Mouse (Mus musculus) MEL (cell line): Measurements from ENCODE around the gene Atpaf2. TPM values are rescaled to one million over a fixed set of nuclear protein-coding genes. Genes with fewer than 3 reads are reported as not detected.

Experiments used
- DNase-seq: peaks from one replicate; pipeline ENCODE4 v3.0.0; 2011; ENCODE audit warnings: low read depth, low spot score
- H3K27ac ChIP-seq: 2 replicates; pipeline ENCODE4 v1.5.1; 2012; ENCODE audit warnings: low read depth, mild to moderate bottlenecking, control low read depth, low read length, moderate library complexity; ENCODE audit not compliant: control insufficient read depth
- H3K27me3 ChIP-seq, 2 experiments: fragments of 150-350 bp in 1 of 2; sonication (generic) in 1 of 2; 2 replicates each; pipeline ENCODE4 v1.6.1; 2012; ENCODE audit warnings: low read length in 2 of 2, mild to moderate bottlenecking in 2 of 2, improper control_type of control experiment in 1 of 2, moderate library complexity in 1 of 2; ENCODE audit not compliant: insufficient read depth in 2 of 2, control insufficient read depth in 1 of 2
- H3K36me3 ChIP-seq, 2 experiments: 2 replicates each; pipeline ENCODE4 v1.6.1; 2012 to 2014; ENCODE audit warnings: low read length in 2 of 2, improper control_type of control experiment in 1 of 2, inconsistent platforms in 1 of 2, mild to moderate bottlenecking in 1 of 2; ENCODE audit not compliant: insufficient read depth in 2 of 2, control insufficient read depth in 1 of 2
- H3K4me1 ChIP-seq, 2 experiments: fragments of 150-350 bp in 1 of 2; sonication (generic) in 1 of 2; 2 replicates each; pipeline ENCODE4 v1.6.1; 2012; ENCODE audit warnings: low read length in 2 of 2, improper control_type of control experiment in 1 of 2, mild to moderate bottlenecking in 1 of 2; ENCODE audit not compliant: insufficient read depth in 2 of 2, control insufficient read depth in 1 of 2
- H3K4me3 ChIP-seq, 2 experiments: fragments of 150-350 bp in 1 of 2; sonication (generic) in 1 of 2; 2 replicates each; pipeline ENCODE4 v1.5.1; 2012; ENCODE audit warnings: low read depth in 2 of 2, low read length in 2 of 2, mild to moderate bottlenecking in 2 of 2, moderate library complexity in 2 of 2, control low read depth in 1 of 2, improper control_type of control experiment in 1 of 2; ENCODE audit not compliant: control insufficient read depth in 1 of 2, insufficient read depth in 1 of 2
- H3K79me2 ChIP-seq: 2 replicates; pipeline ENCODE4 v1.6.1; 2012; ENCODE audit warnings: mild to moderate bottlenecking, low read length, moderate library complexity; ENCODE audit not compliant: control insufficient read depth, poor library complexity, insufficient read depth
- H3K9ac ChIP-seq: 2 replicates; pipeline ENCODE4 v1.6.1; 2012; ENCODE audit warnings: low read depth, mild to moderate bottlenecking, control low read depth, low read length, moderate library complexity; ENCODE audit not compliant: control insufficient read depth, poor library complexity, severe bottlenecking
- H3K9me3 ChIP-seq: fragments of 150-350 bp; sonication (generic); replicated peaks from 2 replicates; pipeline ENCODE4 v1.6.1; 2012; ENCODE audit warnings: mild to moderate bottlenecking, low read length, improper control_type of control experiment, moderate library complexity; ENCODE audit not compliant: insufficient read depth
- CHD1 ChIP-seq: IDR thresholded peaks from 2 replicates; pipeline ENCODE4 v1.6.1; 2012; ENCODE audit warnings: low read depth, mild to moderate bottlenecking, inconsistent platforms, low read length, improper control_type of control experiment
- CHD2 ChIP-seq: IDR thresholded peaks from 2 replicates; pipeline ENCODE4 v1.6.1; 2011; ENCODE audit warnings: low read length, improper control_type of control experiment
- CTCF ChIP-seq, 3 experiments: IDR thresholded peaks in 2 of 3; conservative IDR thresholded peaks in 1 of 3; 2 replicates each; pipeline ENCODE4 v1.5.1; 2011 to 2012; ENCODE audit warnings: low read length in 3 of 3, low read depth in 2 of 3, mild to moderate bottlenecking in 2 of 3, improper control_type of control experiment in 1 of 3, inconsistent platforms in 1 of 3, mixed read lengths in 1 of 3, moderate library complexity in 1 of 3; ENCODE audit not compliant: control insufficient read depth in 1 of 3, insufficient read depth in 1 of 3, poor library complexity in 1 of 3, severe bottlenecking in 1 of 3
- E2F4 ChIP-seq: IDR thresholded peaks from 2 replicates; pipeline ENCODE4 v1.6.1; 2011; ENCODE audit warnings: low read depth, low read length, improper control_type of control experiment, borderline replicate concordance
- EP300 ChIP-seq, 2 experiments: IDR thresholded peaks; 2 replicates each; pipeline ENCODE4 v1.6.1; 2011; ENCODE audit warnings: improper control_type of control experiment in 2 of 2, low read length in 2 of 2, low read depth in 1 of 2, mild to moderate bottlenecking in 1 of 2
- ETS1 ChIP-seq: IDR thresholded peaks from 2 replicates; pipeline ENCODE4 v1.6.1; 2012; ENCODE audit warnings: low read depth, mild to moderate bottlenecking, inconsistent platforms, low read length, improper control_type of control experiment, moderate library complexity
- GABPA ChIP-seq: IDR thresholded peaks from 2 replicates; pipeline ENCODE4 v1.6.1; 2012; ENCODE audit warnings: low read depth, mild to moderate bottlenecking, inconsistent platforms, low read length, improper control_type of control experiment, moderate library complexity
- GATA1 ChIP-seq: IDR thresholded peaks from 2 replicates; pipeline ENCODE4 v1.6.1; 2011; ENCODE audit warnings: low read depth, low read length, improper control_type of control experiment
- HCFC1 ChIP-seq: IDR thresholded peaks from 2 replicates; pipeline ENCODE4 v1.6.1; 2012; ENCODE audit warnings: low read depth, mild to moderate bottlenecking, inconsistent platforms, low read length, improper control_type of control experiment, moderate library complexity
- JUND ChIP-seq: IDR thresholded peaks from 2 replicates; pipeline ENCODE4 v1.6.1; 2011; ENCODE audit warnings: low read depth, mild to moderate bottlenecking, improper control_type of control experiment, low read length
- MAFK ChIP-seq: IDR thresholded peaks from 2 replicates; pipeline ENCODE4 v1.6.1; 2011; ENCODE audit warnings: low read depth, mild to moderate bottlenecking, low read length, improper control_type of control experiment, borderline replicate concordance
- MEF2A ChIP-seq: IDR thresholded peaks from 2 replicates; pipeline ENCODE4 v1.6.1; 2014; ENCODE audit warnings: low read depth, mild to moderate bottlenecking, inconsistent platforms, low read length, improper control_type of control experiment; ENCODE audit not compliant: poor library complexity, insufficient replicate concordance, severe bottlenecking; ENCODE audit errors: extremely low read depth
- MYB ChIP-seq: IDR thresholded peaks from 2 replicates; pipeline ENCODE4 v1.6.1; 2011; ENCODE audit warnings: mild to moderate bottlenecking, low read depth, low read length, improper control_type of control experiment
- NELFE ChIP-seq: IDR thresholded peaks from 2 replicates; pipeline ENCODE4 v1.6.1; 2011; ENCODE audit warnings: low read depth, low read length, improper control_type of control experiment
- NRF1 ChIP-seq: IDR thresholded peaks from 2 replicates; pipeline ENCODE4 v1.6.1; 2014; ENCODE audit warnings: low read depth, mild to moderate bottlenecking, inconsistent platforms, low read length, improper control_type of control experiment, moderate library complexity; ENCODE audit not compliant: poor library complexity, insufficient read depth, severe bottlenecking
- POLR2A ChIP-seq, 2 experiments: IDR thresholded peaks; 2 replicates each; pipeline ENCODE4 v1.6.1; 2011 to 2012; ENCODE audit warnings: low read length in 2 of 2, mild to moderate bottlenecking in 2 of 2, control low read depth in 1 of 2, improper control_type of control experiment in 1 of 2, low read depth in 1 of 2, moderate library complexity in 1 of 2; ENCODE audit not compliant: control insufficient read depth in 1 of 2, insufficient read depth in 1 of 2, poor library complexity in 1 of 2
- RAD21 ChIP-seq: IDR thresholded peaks from 2 replicates; pipeline ENCODE4 v1.6.1; 2011; ENCODE audit warnings: mild to moderate bottlenecking, low read depth, low read length, improper control_type of control experiment
- RCOR1 ChIP-seq: IDR thresholded peaks from 2 replicates; pipeline ENCODE4 v1.6.1; 2012; ENCODE audit warnings: low read depth, mild to moderate bottlenecking, inconsistent platforms, low read length, improper control_type of control experiment
- SIN3A ChIP-seq: IDR thresholded peaks from 2 replicates; pipeline ENCODE4 v1.6.1; 2012; ENCODE audit warnings: low read length, improper control_type of control experiment, inconsistent platforms
- SMC3 ChIP-seq: IDR thresholded peaks from 2 replicates; pipeline ENCODE4 v1.6.1; 2011; ENCODE audit warnings: low read depth, low read length, improper control_type of control experiment
- TAL1 ChIP-seq: IDR thresholded peaks from 2 replicates; pipeline ENCODE4 v1.6.1; 2012; ENCODE audit warnings: mild to moderate bottlenecking, inconsistent platforms, low read length, moderate library complexity, mixed read lengths
- TBP ChIP-seq: IDR thresholded peaks from 2 replicates; pipeline ENCODE4 v1.8.0; 2011; ENCODE audit warnings: low read depth, low read length, improper control_type of control experiment
- USF1 ChIP-seq: IDR thresholded peaks from 2 replicates; pipeline ENCODE4 v1.6.1; 2014; ENCODE audit warnings: low read depth, mild to moderate bottlenecking, inconsistent platforms, low read length, improper control_type of control experiment, moderate library complexity
- USF2 ChIP-seq, 2 experiments: IDR thresholded peaks; 2 replicates each; pipeline ENCODE4 v1.6.1; 2011 to 2012; ENCODE audit warnings: improper control_type of control experiment in 2 of 2, low read length in 2 of 2, borderline replicate concordance in 1 of 2, inconsistent platforms in 1 of 2, low read depth in 1 of 2, mild to moderate bottlenecking in 1 of 2; ENCODE audit not compliant: insufficient read depth in 1 of 2
- ZKSCAN1 ChIP-seq: IDR thresholded peaks from 2 replicates; pipeline ENCODE4 v1.6.1; 2012; ENCODE audit warnings: low read depth, mild to moderate bottlenecking, inconsistent platforms, low read length, improper control_type of control experiment, moderate library complexity
- ZMIZ1 ChIP-seq: IDR thresholded peaks from 2 replicates; pipeline ENCODE4 v1.6.1; 2012; ENCODE audit warnings: low read depth, mild to moderate bottlenecking, inconsistent platforms, low read length, improper control_type of control experiment, moderate library complexity
- polyA plus RNA-seq, 2 experiments: library from polyadenylated mRNA; stranded (reverse) in 1 of 2; unstranded in 1 of 2; fragments of >175 nt in 1 of 2; fragments of >200 nt in 1 of 2; gene quantifications; 2 replicates each; pipeline versions ENCODE4 v1.2.1 to v1.2.4; 2012; ENCODE audit warnings: low replicate concordance in 2 of 2, low read depth in 1 of 2; ENCODE audit not compliant: insufficient read length in 2 of 2, insufficient read depth in 1 of 2, missing spikeins in 1 of 2
- total RNA-seq: library from RNA; depleted of rRNA; stranded (reverse); fragments of 300-350 nt; gene quantifications from 2 replicates; pipeline ENCODE4 v1.2.3, GENCODE M21; 2012

Atpaf2 gene
- total and polyA plus RNA-seq, 3 experiments = 82.6 to 102 TPM; not detected in 1

DNA sequence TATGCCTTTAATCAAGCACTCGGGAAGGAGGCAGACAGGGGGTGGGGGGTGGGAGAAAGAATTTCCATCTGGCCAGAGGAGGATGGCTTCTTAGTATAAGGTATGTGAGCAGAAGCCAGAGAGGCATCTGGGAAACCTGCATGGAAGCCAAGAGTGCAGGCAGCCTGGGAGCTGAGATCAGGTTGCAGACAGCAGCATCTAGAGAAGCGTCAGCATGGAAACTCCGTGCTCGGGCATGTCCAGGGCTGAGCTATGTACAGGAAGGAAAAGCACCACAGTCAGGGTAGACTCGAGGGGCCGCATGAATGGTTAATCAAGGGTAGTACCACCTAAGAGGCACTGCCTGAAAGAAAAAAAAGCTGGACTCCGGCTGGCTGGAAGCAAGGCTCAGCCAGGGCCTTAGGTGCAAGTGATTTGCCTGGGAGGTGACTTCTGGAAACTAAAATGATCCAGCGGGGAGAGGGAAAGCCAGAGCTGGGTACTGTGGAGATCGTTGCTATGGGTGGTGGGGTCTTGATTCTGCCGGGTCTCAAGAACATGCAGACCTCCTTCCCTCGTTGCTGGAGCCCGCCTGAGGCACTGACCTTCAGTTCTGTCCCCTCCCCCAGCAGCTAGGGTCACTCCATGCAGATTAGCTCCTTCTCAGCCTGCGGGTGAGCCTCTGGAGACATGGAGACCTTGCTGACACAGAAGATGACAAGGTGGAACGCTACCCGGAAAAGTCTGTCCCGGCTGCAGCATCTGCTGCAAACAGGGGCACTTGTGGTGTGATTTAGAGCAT lies 51.8 kb downstream of the Atpaf2 start:
- Histone ChIP-seq H3K27ac (no peak overlapping the region), H3K4me1 (no peaks in the 10 kb centered on the region), H3K9me3 (no peaks in the 10 kb centered on the region), H3K79me2 (no peaks in the 10 kb centered on the region), H3K27me3 (peaks cover 0 to 5% of the 10 kb centered on the region in 2 experiments), H3K4me3 (no peak overlapping the region), H3K36me3 (no peaks in the 10 kb centered on the region), H3K9ac (no peak overlapping the region)
- no peak for TF ChIP-seq POLR2A (IDR thresholded peaks at IDR 0.05; ENCODE audit: control insufficient read depth in 1 of 2, insufficient read depth in 1 of 2, low read depth in 1 of 2, low read length in 2 of 2, poor library complexity in 1 of 2)
- TF ChIP-seq RCOR1 = no peak
- DNase-seq = no peak

DNA sequence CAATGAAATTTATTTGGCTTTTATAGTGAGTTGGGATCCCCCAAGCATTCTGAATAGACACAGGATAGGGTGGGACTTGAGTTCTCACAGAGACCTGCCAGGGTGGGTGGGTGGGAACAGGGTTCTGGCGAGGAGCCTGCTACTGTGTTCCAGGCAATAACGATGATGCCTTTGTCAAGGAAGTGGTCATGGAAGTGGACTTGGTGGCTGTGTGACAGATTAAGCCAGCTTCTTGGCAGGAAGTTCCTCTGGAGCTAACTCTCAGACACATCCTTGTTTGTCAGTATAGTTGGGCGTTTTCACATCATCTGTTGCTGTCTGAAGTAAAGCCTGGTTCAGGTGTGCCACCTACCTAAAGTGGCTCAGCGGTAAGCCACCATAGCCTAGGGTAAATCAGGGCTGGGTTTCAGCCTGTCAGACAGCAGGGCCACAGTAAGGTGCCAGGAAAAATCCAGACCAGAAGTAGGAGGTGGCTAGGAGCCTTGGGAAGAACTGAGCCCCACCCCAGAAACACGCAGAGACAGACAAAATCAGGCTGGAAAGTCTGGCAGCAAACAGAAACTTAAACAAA lies 57.5 kb downstream of the Atpaf2 start:
- DNase-seq = no peak

DNA sequence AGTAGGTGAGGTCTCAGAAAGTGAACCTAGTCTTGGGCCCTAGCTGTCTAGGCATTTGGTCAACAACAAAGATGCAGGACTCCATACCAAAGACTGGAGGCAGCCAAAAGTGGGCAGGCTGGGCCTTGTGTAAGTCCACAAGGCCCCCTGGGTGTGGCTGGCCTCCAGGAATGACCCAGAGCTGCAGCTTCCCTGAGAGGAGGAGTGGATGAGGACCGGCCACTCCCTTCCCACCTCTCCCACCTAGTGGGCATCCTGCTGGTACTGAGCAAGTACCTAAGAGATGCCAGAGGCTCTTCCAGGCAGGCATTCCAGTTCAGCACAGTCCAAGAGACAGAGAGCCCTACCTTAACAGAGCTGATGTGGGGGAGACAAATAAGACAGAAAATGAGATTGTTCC lies 58.3 kb downstream of the Atpaf2 start:
- DNase-seq = no peak
- Histone ChIP-seq H3K9me3 (no peaks in the 10 kb centered on the region), H3K79me2 (no peaks in the 10 kb centered on the region), H3K36me3 (peaks cover 0 to 5% of the 10 kb centered on the region in 2 experiments; a peak in 2 of 4 replicates), H3K4me3 (no peak overlapping the region), H3K27ac (no peak overlapping the region), H3K9ac (no peak overlapping the region), H3K4me1 (peaks cover 4 to 9% of the 10 kb centered on the region in 2 experiments; a peak in 3 of 4 replicates), H3K27me3 (no peaks in the 10 kb centered on the region; a peak in 1 of 4 replicates)
- TF ChIP-seq ETS1 = no peak
- TF ChIP-seq CTCF (IDR thresholded peaks at IDR 0.05 in 2 of 3, conservative IDR thresholded peaks at IDR 0.05 in 1 of 3; ENCODE audit: control insufficient read depth in 1 of 3, insufficient read depth in 1 of 3, low read depth in 2 of 3, low read length in 3 of 3, poor library complexity in 1 of 3, severe bottlenecking in 1 of 3) = no peak
- TF ChIP-seq RCOR1 = no peak
- no peak for TF ChIP-seq SIN3A
- no peak for TF ChIP-seq MAFK
- TF ChIP-seq CHD2 = no peak
- no peak for TF ChIP-seq JUND
- TF ChIP-seq ZMIZ1 = no peak
- no peak for TF ChIP-seq HCFC1
- no peak for TF ChIP-seq E2F4
- no peak for TF ChIP-seq ZKSCAN1
- no peak for TF ChIP-seq USF1
- TF ChIP-seq GABPA = no peak
- TF ChIP-seq GATA1 = no peak
- no peak for TF ChIP-seq TAL1
- TF ChIP-seq SMC3 = no peak
- no peak for TF ChIP-seq NELFE
- TF ChIP-seq NRF1 = no peak
- no peak for TF ChIP-seq MYB
- no peak for TF ChIP-seq CHD1

More for the DNA sequence above, 57.5 kb downstream of the Atpaf2 start:
- H3K27me3 ChIP-seq = no peaks in the 10 kb centered on the region; a peak in 2 of 4 replicates
- H3K9ac ChIP-seq = no peak overlapping the region
- TF ChIP-seq EP300 (IDR thresholded peaks at IDR 0.05; ENCODE audit: low read depth in 1 of 2, low read length in 2 of 2) = no peak
- TF ChIP-seq TBP = no peak
- TF ChIP-seq MAFK = no peak
- TF ChIP-seq JUND = no peak
- TF ChIP-seq USF2 (IDR thresholded peaks at IDR 0.05; ENCODE audit: borderline replicate concordance in 1 of 2, insufficient read depth in 1 of 2, low read depth in 1 of 2, low read length in 2 of 2) = no peak
- no peak for TF ChIP-seq POLR2A (IDR thresholded peaks at IDR 0.05; ENCODE audit: control insufficient read depth in 1 of 2, insufficient read depth in 1 of 2, low read depth in 1 of 2, low read length in 2 of 2, poor library complexity in 1 of 2)
- no peak for TF ChIP-seq RAD21
- TF ChIP-seq MEF2A = no peak
- no peak overlapping the region for H3K27ac ChIP-seq
- H3K9me3 ChIP-seq = no peaks in the 10 kb centered on the region
- H3K4me1 ChIP-seq = peaks cover 4 to 9% of the 10 kb centered on the region in 2 experiments; a peak in 3 of 4 replicates
- no peaks in the 10 kb centered on the region for H3K79me2 ChIP-seq
- no peak overlapping the region for H3K4me3 ChIP-seq
- peaks cover 0 to 5% of the 10 kb centered on the region in 2 experiments; a peak in 2 of 4 replicates for H3K36me3 ChIP-seq
